ENCODE assay signal across 11 mouse cellular contexts in the genomic region with DNA sequence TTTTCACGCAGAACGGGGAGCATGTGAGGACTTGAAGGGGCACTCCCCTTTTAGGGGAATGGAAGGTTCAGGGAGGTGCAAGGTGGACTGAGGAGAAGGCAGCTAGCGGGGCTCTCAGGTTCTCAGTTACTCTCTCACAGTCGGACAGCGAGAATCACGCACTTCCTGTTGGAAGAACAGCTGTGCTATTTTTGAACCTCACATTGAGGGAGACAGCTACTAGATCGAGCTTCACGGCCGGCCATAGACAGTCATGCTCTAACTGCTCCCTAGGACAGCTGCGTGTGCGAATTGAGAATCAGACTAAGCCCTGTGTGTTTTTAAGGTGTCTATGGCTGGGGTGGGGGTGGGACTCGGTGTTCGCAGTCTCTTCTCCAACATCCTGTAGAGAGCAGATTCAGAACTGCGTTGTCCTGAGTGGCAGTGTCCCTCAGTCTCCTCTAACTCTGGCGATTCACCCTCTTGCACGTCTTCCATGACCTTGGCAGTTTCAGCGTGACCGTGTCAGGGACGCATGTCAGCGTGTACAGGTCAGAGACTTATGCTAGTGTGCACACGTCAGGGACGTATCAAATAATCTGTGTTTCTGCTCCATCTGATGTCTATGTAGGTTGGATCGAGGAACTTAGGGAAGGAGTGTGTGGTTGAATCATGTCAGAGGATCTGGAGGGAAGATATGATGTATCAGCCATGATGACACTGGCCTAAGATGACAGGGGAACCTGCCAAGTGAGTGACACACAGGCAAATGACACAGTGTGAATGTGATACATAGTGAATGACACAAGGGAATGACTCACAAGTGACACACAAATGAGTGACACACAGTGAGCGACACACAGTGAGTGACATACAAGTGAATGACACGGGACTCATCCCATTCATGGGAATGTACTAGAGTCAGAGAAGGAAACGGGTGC.
DNase-seq lines count a peak whose midpoint lies in the region; ATAC-seq and TF ChIP-seq lines count a peak whose summit lies in the region.
"Had no signal": no experiment of that assay in that cellular context is flagged by ENCODE, and none has a peak within 500 bp of the region (broad histone marks: within the 10 kb centered on the region; RNA-seq: fewer than 3 reads in every experiment).

No protein-coding gene starts in this region.

- peak overlapping the region; percentile 11; the same call in 1 of the 2 replicates for H3K4me2 ChIP-seq in hindbrain, postnatal 0 days (ENCODE audit: low read depth, low read length)
- no peak overlapping the region for H3K4me2 ChIP-seq in hindbrain, embryonic 13.5 days
- H3K4me2 ChIP-seq: limb, embryonic 12.5 days; midbrain, embryonic 13.5 days had no signal

- TF ChIP-seq CTCF in hindbrain, postnatal 0 days (IDR thresholded peaks at IDR 0.05; ENCODE audit: low read depth), result no peak

- no peaks in the 10 kb centered on the region for H3K36me3 ChIP-seq in hindbrain, postnatal 0 days (ENCODE audit: insufficient read depth, low read length)
- H3K36me3 ChIP-seq in hindbrain, embryonic 13.5 days, result no peaks in the 10 kb centered on the region
- H3K36me3 ChIP-seq: limb, embryonic 12.5 days; midbrain, embryonic 13.5 days had no signal

- no peak overlapping the region for H3K27ac ChIP-seq in hindbrain, postnatal 0 days
- H3K27ac ChIP-seq in hindbrain, embryonic 13.5 days, result no peak overlapping the region
- H3K27ac ChIP-seq: limb, embryonic 12.5 days; midbrain, embryonic 13.5 days had no signal

- ATAC-seq in hindbrain, postnatal 0 days, result no peak
- no peak for ATAC-seq in hindbrain, embryonic 13.5 days (ENCODE audit: low FRiP score)
- ATAC-seq: activated CD4-positive, CD25-positive, alpha-beta regulatory T cell, adult 4 months; midbrain, embryonic 13.5 days had no signal

- WGBS in hindbrain, postnatal 0 days, result 77% methylated on average over 26 of the region's 26 CpGs
- 86% methylated on average over 26 of the region's 26 CpGs for WGBS in hindbrain, embryonic 13.5 days

- H3K4me3 ChIP-seq in hindbrain, postnatal 0 days (ENCODE audit: low read length), result no peak overlapping the region
- H3K4me3 ChIP-seq in hindbrain, embryonic 13.5 days, result no peak overlapping the region
- H3K4me3 ChIP-seq: limb, embryonic 12.5 days; midbrain, embryonic 13.5 days had no signal

- H3K4me1 ChIP-seq in hindbrain, postnatal 0 days (ENCODE audit: insufficient read depth, low read length), result no peaks in the 10 kb centered on the region
- no peaks in the 10 kb centered on the region for H3K4me1 ChIP-seq in hindbrain, embryonic 13.5 days (replicated peaks)

- no peak overlapping the region for H3K9ac ChIP-seq in hindbrain, postnatal 0 days (replicated peaks; ENCODE audit: low read length)
- no peak overlapping the region for H3K9ac ChIP-seq in hindbrain, embryonic 13.5 days
- H3K9ac ChIP-seq: limb, embryonic 12.5 days; midbrain, embryonic 13.5 days had no signal

- H3K27me3 ChIP-seq in hindbrain, postnatal 0 days (ENCODE audit: insufficient read depth, low read length), result no peaks in the 10 kb centered on the region
- no peaks in the 10 kb centered on the region for H3K27me3 ChIP-seq in hindbrain, embryonic 13.5 days
- H3K27me3 ChIP-seq: limb, embryonic 12.5 days; midbrain, embryonic 13.5 days had no signal

- intact Hi-C loops in gastrocnemius, postnatal 14 days (cut with DNase I; ENCODE audit: low total_unique reads), result no loop called here

- no peaks in the 10 kb centered on the region for H3K9me3 ChIP-seq in hindbrain, postnatal 0 days (ENCODE audit: low read length)
- no peaks in the 10 kb centered on the region for H3K9me3 ChIP-seq in hindbrain, embryonic 13.5 days
- H3K9me3 ChIP-seq: limb, embryonic 12.5 days; midbrain, embryonic 13.5 days had no signal

- no peak for DNase-seq in hindbrain, postnatal 0 days (ENCODE audit: low spot score)
- DNase-seq in adrenal gland, postnatal 14 days, result peak; percentile 41
- peak; percentile 16 for DNase-seq in gastrocnemius, postnatal 14 days
- peak; percentile 27 for DNase-seq in heart, postnatal 4 days
- DNase-seq in yolk sac, embryonic 10.5 days (ENCODE audit: low spot score), result no peak
- no peak for DNase-seq in cerebellum, postnatal 25 days
- DNase-seq: kidney, postnatal 4 days had no signal

Comparison
In these comparisons a context has a peak if more than half of its experiments do, and no peak if none do; other contexts are left out.
1. DNase-seq: peak in adrenal gland, postnatal 14 days (single experiment), gastrocnemius, postnatal 14 days (single experiment) and heart, postnatal 4 days (single experiment); none in hindbrain, postnatal 0 days (single experiment), yolk sac, embryonic 10.5 days (single experiment) and cerebellum, postnatal 25 days (0 of 2).